Mouse (Mus musculus) small intestine, adult 10 weeks (tissue): Measurements from ENCODE around the gene Taar8c. TPM values are rescaled to one million over a fixed set of nuclear protein-coding genes. Genes with fewer than 3 reads are reported as not detected.

ENCODE experiments used
- polyA plus RNA-seq: library from polyadenylated mRNA; stranded (reverse); fragments of 350-450 nt; fragmentation: Illumina TruSeq; extraction: RNeasy Lipid Tissue Mini Kit (QIAGEN cat#74804); gene quantifications from one replicate; pipeline ENCODE4 v1.2.3, GENCODE M21; 2014; ENCODE audit warnings: low replicate concordance

Gene Taar8c
- 0.45 TPM for polyA plus RNA-seq

GRCm38 (mm10) chr10:24101812-24102211 lies at the start of gene Taar8c:
Taar8c (minus strand) TSS chr10:24101912.

GRCm38 (mm10) chr10:24149135-24149781 lies 47.5 kb upstream of the Taar8c start, which contains the start of gene Stx7:
Stx7 (plus strand) TSS chr10:24149302.

GRCm38 (mm10) chr10:24109434-24109833 lies 7.7 kb upstream of the Taar8c start, which contains the start of gene Taar9:
Taar9 (minus strand) TSS chr10:24109534.

GRCm38 (mm10) chr10:24092194-24092593 lies 9.5 kb downstream of the Taar8c start, which contains the start of gene Taar8b:
Taar8b (minus strand) TSS chr10:24092294.

GRCm38 (mm10) chr10:24076200-24076599 lies 25.5 kb downstream of the Taar8c start, which contains the start of gene Taar8a:
Taar8a (plus strand) TSS chr10:24076500.

Other genes starting within 250 kb of the Taar8c start
- gene Vnn1, start 207.2 kb downstream of the Taar8c start, polyA plus RNA-seq = 150 TPM
- gene Taar1, start 181.6 kb downstream of the Taar8c start, polyA plus RNA-seq = not detected
- gene Taar2, start 163.3 kb downstream of the Taar8c start, polyA plus RNA-seq = not detected
- gene Taar3, start 152.4 kb downstream of the Taar8c start, polyA plus RNA-seq = not detected
- gene Taar4, start 141.4 kb downstream of the Taar8c start, polyA plus RNA-seq = not detected
- not detected for gene Taar5, start 131.2 kb downstream of the Taar8c start, polyA plus RNA-seq
- gene Taar6, start 116.3 kb downstream of the Taar8c start, polyA plus RNA-seq = not detected
- not detected for gene Taar7a, start 108.4 kb downstream of the Taar8c start, polyA plus RNA-seq
- not detected for gene Taar7b, start 102.0 kb downstream of the Taar8c start, polyA plus RNA-seq
- gene Taar7d, start 74.7 kb downstream of the Taar8c start, polyA plus RNA-seq = not detected
- not detected for gene Taar7e, start 64.3 kb downstream of the Taar8c start, polyA plus RNA-seq
- gene Taar7f, start 52.4 kb downstream of the Taar8c start, polyA plus RNA-seq = not detected
- gene Taar8a, start 25.4 kb downstream of the Taar8c start, polyA plus RNA-seq = not detected
- not detected for gene Taar8b, start 9.6 kb downstream of the Taar8c start, polyA plus RNA-seq
- not detected for gene Taar9, start 7.6 kb upstream of the Taar8c start, polyA plus RNA-seq
- 266 TPM for gene Stx7, start 47.4 kb upstream of the Taar8c start, polyA plus RNA-seq
- gene Moxd1, start 121.6 kb upstream of the Taar8c start, polyA plus RNA-seq = 4.8 TPM